Mouse (Mus musculus): Measurements from ENCODE around the gene Ago4. TPM values are rescaled to one million over a fixed set of nuclear protein-coding genes. Genes with fewer than 3 reads are reported as not detected.

The Ago4 gene
- total RNA-seq, 2 experiments from 2014 or later = 5.1 to 7.5 TPM

DNA sequence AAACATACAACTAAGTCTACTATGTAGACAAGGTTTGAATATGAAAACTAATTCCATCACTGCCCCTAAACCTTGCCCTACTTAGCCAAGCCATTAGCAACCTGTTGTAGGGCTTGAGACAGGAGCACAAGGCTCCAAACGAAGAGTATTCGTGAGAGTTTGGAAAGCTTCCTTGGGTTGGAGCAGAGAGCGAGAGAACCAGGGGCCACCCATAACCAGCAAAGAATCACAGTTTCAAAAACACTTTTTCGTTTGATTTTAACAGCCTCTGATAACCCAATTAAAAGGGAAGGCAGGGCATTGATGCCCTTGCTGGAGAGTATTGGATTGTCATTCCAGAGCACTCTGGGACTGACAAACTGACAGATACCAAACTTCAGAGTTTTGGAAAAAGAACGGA is 980 bp downstream of the Ago4 start:
- intact Hi-C loops (cut with DNase I) = no loop called here
- no peak for DNase-seq (ENCODE audit: low spot score in 2 of 2)

- DNase-seq (ENCODE audit: low spot score in 2 of 2) = no peak
- intact Hi-C loops (cut with DNase I) = no loop called here
Observed at GRCm38 (mm10) chr4:126526828-126527227, 6.4 kb downstream of the Ago4 start.

- intact Hi-C loops (cut with DNase I) = no loop called here
- no peak for DNase-seq (ENCODE audit: low spot score in 2 of 2)
Observed at GRCm38 (mm10) chr4:126526164-126526563, 7.1 kb downstream of the Ago4 start.

DNA sequence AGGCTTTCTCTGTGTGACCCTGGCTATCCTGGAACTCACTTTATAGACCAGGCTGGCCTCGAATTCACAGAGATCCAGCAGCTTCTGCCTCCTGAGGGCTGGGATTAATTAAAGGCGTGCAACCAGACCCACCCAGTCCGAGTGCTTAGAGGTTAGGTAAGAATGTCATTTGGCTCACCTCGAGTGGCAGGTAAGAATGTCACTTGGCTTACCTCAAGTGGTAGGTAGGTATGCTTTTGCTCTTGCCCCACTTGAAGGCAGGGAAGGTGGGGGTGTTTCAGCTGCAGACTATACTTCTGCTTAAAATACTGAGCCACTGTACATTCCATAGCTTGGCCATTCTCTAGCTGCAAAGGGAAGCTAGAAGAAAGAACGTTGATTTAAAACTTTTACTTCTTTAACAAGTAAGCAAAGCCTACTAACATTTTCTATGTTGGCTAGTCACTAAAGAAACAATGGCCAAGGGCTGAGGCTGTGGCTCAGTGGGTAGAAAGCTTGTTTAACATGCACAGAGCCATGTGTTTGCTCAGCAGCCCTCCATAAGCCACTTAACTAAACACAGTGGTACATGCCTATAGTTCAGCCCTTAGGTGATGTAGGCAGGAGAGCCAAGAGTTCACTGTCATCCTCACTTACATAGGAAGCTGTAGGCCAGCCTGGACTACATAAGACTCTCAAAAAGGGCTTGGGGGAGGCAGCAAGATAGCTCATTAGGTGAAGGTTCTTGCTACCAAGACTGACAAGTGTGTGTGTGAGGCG is 20.8 kb downstream of the Ago4 start:
- intact Hi-C loops (cut with DNase I) = no loop called here
- no peak for DNase-seq (ENCODE audit: low spot score in 2 of 2)

DNA sequence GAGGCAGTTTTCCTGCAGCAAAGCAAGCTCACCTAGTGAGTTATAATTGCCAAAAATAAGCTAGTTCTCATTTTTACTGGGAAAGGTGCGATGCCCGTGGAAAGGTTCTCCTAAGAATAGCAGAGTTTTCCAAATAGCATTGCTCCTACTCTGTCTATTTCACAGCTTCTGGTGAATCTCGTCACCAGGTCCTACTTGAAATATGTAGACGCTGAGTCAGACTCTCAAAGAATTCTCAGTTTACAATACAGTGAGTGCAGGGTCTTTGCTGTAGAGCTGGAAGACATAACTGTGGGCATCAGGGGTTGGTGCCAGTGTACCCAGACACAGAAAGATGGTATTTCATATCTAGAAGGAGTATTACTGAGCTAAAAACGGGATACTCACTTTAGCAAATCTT is 22.3 kb downstream of the Ago4 start:
- intact Hi-C loops (cut with DNase I) = no loop called here
- no peak for DNase-seq (ENCODE audit: low spot score in 2 of 2)

GRCm38 (mm10) chr4:126509072-126509471 is 24.2 kb downstream of the Ago4 start:
- intact Hi-C loops (cut with DNase I) = no loop called here
- DNase-seq (ENCODE audit: low spot score in 2 of 2) = no peak

GRCm38 (mm10) chr4:126508110-126508899 is 25.0 kb downstream of the Ago4 start:
- no peak for DNase-seq (ENCODE audit: low spot score in 2 of 2)
- intact Hi-C loops (cut with DNase I) = no loop called here

- DNase-seq (ENCODE audit: low spot score in 2 of 2) = no peak
- intact Hi-C loops (cut with DNase I) = no loop called here
Observed at GRCm38 (mm10) chr4:126502977-126503309, 30.3 kb downstream of the Ago4 start.

DNA sequence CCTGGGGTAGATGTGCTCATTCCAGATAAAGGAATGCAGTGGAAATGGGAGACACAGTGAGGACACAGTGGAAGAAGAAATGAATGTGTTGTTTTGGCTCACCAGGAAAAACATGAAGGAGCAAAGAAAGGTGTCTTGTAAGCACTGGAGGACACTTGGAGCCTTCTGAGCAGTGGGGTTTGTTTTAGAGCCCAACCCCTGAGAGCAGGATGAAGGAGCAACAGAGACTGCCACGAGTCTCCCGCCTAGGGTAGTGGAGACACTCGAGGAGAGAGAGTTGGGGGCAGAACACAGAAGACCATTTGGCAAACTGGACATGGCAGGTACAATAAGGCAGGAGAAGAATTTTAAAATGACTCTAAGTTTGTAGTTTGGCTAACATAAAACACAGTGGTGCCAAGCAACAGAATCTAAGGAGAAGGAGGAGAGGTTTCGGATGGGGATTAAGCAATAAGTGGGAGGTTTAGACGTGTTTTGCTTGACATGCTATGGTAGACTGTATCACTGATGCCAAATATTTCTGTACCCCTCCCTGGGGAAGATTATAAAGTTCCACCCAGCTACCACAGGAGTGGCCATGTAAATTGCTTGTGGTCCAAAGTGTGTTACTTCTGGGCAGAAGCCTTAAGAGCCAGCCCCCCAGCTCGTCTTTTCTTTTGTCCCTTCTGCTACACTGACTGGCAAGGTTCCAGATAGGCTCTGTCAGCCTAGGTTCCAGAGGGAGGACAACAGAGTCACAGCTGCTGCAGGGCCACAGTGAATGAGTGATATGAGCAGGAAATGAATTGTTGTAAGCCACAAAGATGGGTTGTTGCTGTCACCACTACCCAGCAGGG is 30.9 kb downstream of the Ago4 start:
- no peak for DNase-seq (ENCODE audit: low spot score in 2 of 2)
- intact Hi-C loops (cut with DNase I) = no loop called here

DNA sequence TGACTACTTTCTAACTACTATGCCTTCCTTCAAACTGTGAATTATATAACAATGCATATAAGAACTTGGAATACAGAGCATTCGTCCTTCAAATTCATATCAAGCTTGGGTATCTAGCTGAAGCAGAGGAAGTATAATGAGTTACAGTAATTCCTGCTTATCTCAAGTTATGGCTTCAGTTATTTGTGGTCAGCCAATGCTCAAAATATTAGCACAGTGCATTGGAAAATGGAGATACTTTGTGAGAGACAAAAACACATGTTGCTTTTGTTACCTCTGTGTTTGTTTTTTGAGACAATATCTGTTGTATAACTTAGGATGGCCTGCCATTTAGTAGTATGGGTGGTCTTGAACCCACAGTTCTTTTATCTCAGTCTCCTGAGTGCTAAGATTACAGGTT is 34.7 kb downstream of the Ago4 start:
- intact Hi-C loops (cut with DNase I) = no loop called here
- DNase-seq (ENCODE audit: low spot score in 2 of 2) = no peak

GRCm38 (mm10) chr4:126496963-126497362 is 36.3 kb downstream of the Ago4 start:
- intact Hi-C loops (cut with DNase I) = no loop called here
- DNase-seq (ENCODE audit: low spot score in 2 of 2) = no peak

DNA sequence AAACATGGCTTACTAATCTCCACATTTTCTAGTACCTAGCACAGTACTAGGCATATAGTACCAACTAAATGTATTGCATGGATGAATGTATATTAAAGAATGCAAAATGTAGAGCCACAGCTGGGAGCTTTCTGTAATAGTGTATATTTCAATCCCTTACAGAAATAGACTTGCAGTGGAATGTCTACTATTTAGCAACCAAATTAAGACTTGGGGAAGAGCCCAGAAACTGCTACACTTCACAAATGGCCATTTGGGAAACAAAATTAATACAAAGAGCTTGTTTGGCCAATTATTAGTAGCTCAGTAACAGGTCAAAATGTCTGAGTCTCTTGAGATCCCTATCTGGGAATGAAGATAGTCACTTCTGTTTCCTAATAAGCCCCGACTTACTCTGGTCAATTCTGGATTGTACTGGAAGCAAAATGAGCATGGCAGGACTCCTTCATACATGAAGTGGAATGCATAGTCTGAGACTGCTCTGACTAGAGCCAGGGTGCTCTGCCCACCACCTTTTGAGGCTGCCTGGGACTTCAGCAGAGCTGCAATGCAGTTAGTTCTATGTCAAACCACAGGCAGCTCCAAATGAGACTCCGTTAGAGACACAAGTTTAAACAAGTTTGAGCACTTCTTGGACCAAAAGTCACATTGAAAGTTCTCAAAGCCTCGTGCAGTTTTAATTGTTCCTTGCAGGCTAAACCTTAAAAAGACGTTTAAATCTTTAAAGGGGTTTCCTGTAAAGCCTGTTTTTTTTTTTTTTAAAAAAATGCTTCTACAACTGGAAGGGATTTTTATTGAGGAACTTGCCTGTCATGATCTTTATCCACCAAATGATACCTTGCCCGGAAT is 37.1 kb downstream of the Ago4 start:
- no peak for DNase-seq (ENCODE audit: low spot score in 2 of 2)
- intact Hi-C loops (cut with DNase I) = no loop called here

DNA sequence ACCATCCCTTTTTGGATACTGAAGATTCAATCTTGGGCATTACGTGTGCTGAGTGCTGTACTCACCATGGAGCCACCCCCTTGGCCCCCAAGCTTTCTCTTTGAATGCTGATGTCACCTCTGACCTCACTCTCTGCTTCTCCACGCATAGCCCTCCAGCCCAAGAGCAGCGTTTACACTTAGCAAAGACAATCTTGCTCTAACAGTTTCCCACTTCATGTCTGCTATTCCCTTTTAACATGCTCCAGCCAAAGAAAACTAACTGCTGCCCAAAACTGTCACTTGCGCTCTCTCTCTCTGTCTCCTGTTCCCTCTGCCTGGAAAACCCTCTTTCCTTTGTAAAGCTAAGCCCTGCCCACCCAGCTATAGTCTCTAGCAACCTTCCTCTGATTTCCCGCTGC is 37.8 kb downstream of the Ago4 start:
- no peak for DNase-seq (ENCODE audit: low spot score in 2 of 2)
- intact Hi-C loops (cut with DNase I) = no loop called here

DNA sequence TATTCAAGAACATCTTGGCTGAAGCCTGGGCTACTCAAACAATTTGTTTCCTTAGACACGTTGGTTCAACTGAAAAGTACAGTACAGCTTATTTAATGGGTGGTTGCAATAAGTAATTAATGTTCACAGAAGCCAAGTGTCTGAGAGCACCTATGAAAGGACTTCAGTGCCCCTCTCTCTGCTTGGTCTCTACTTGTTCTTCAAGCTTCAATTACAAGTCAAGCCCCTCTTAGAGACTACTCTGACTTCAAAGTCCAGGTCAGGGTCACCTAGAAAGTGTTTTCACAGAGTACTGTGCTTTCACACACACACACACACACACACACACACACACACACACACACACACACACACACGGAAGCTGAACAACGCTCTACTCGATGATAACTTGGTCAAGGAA is 39.9 kb downstream of the Ago4 start:
- intact Hi-C loops (cut with DNase I) = no loop called here
- no peak for DNase-seq (ENCODE audit: low spot score in 2 of 2)

- intact Hi-C loops (cut with DNase I) = no loop called here
- DNase-seq (ENCODE audit: low spot score in 2 of 2) = no peak
Observed at GRCm38 (mm10) chr4:126491977-126492376, 41.3 kb downstream of the Ago4 start.

- intact Hi-C loops (cut with DNase I) = no loop called here
- DNase-seq (ENCODE audit: low spot score in 2 of 2) = no peak
Observed at GRCm38 (mm10) chr4:126490726-126491125, 42.5 kb downstream of the Ago4 start.

- intact Hi-C loops (cut with DNase I) = no loop called here
- no peak for DNase-seq (ENCODE audit: low spot score in 2 of 2)
Observed at GRCm38 (mm10) chr4:126489811-126490210, 43.5 kb downstream of the Ago4 start.

- DNase-seq (ENCODE audit: low spot score in 2 of 2) = no peak
- intact Hi-C loops (cut with DNase I) = no loop called here
Observed at GRCm38 (mm10) chr4:126486217-126486616, 47.1 kb downstream of the Ago4 start.

DNA sequence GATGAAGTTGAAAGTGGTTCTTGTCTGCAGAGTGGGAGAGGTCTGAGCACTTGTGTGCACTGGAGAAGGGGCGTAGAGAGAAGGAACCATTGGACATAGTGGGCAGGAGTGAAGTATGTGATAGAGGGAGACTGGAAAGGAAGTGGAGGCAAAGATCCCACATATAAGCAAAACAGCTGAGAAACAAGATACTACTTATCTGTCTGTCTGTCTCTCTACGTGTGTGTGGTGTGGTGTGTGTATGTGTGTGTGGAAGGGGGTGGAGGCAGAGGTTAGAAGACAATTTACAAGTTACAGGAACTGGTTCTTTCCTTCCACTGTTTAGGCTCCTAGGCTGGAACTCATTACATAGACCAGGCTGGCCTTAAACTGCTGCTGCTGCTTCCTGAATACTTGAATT is 48.2 kb downstream of the Ago4 start:
- intact Hi-C loops (cut with DNase I) = no loop called here
- DNase-seq (ENCODE audit: low spot score in 2 of 2) = no peak

DNA sequence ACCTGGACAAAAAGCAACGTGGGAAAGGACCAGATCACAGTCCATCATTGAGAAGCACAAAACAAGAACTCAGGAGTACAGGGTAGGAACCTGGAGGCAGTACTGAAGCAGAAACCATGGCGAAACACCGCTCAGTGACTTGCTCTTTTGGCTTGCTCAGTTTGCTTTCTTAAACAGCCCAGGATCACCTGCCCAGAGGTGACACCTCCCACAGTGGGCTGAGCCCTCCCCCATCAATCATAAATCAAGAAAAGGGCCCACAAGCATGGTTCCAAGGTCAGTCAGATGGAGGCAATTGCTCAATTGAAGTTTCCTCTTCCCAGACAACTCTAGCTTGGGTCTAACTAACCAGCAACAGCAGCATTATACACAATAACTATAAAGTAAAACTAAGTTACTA is 49.4 kb downstream of the Ago4 start:
- no peak for DNase-seq (ENCODE audit: low spot score in 2 of 2)
- intact Hi-C loops (cut with DNase I) = no loop called here

Measured in left cerebral cortex, postnatal 36 days (tissue).